11 mouse cellular contexts compared by ENCODE assay signal in genomic region chr11:100831396-100831795, GRCm38 (mm10).
"Had no signal": no experiment of that assay in that cellular context is flagged by ENCODE, and none has a peak within 500 bp of the region (broad histone marks: within the 10 kb centered on the region; RNA-seq: fewer than 3 reads in every experiment).

No protein-coding gene starts in this region.

- ATAC-seq: lung, postnatal 0 days; midbrain, embryonic 13.5 days had no signal

- H3K27ac ChIP-seq: left cerebral cortex, adult 2 months; limb, embryonic 10.5 days; liver, embryonic 15.5 days; midbrain, embryonic 13.5 days; neural tube, embryonic 13.5 days had no signal

- H3K27me3 ChIP-seq: liver, embryonic 15.5 days; midbrain, embryonic 13.5 days; neural tube, embryonic 13.5 days had no signal

- DNase-seq: kidney, postnatal 25 days; lung, adult 2 months; lung, postnatal 36 days; right cerebral cortex, postnatal 14 days had no signal

- H3K9ac ChIP-seq: liver, embryonic 15.5 days; midbrain, embryonic 13.5 days; neural tube, embryonic 13.5 days had no signal

- H3K36me3 ChIP-seq: limb, embryonic 10.5 days; liver, embryonic 15.5 days; midbrain, embryonic 13.5 days; neural tube, embryonic 13.5 days had no signal

- H3K9me3 ChIP-seq: limb, embryonic 10.5 days; liver, embryonic 15.5 days; midbrain, embryonic 13.5 days; neural tube, embryonic 13.5 days had no signal

- H3K4me3 ChIP-seq: left cerebral cortex, adult 2 months; limb, embryonic 10.5 days; liver, embryonic 15.5 days; midbrain, embryonic 13.5 days; myocyte; neural tube, embryonic 13.5 days had no signal
